Mouse (Mus musculus) megakaryocyte, embryonic 14.5 days (primary cell): ENCODE measurements around the gene Gid8. TPM values are rescaled to one million over a fixed set of nuclear protein-coding genes. Genes with fewer than 3 reads are reported as not detected.
"Not testable (repeated sequence)": the region's sequence is repeated elsewhere in the genome, so short reads cannot be mapped to it uniquely, and the experiment has no call there.

Experiments
- H3K27me3 ChIP-seq: replicated peaks from 2 replicates; pipeline ENCODE3; 2012; ENCODE audit warnings: inconsistent platforms
- H3K36me3 ChIP-seq: replicated peaks from 2 replicates; pipeline ENCODE3; 2012; ENCODE audit warnings: low read length, inconsistent platforms, mixed read lengths
- H3K4me1 ChIP-seq: 2 replicates; pipeline ENCODE4 v1.6.1; 2012; ENCODE audit warnings: inconsistent platforms
- H3K4me3 ChIP-seq: replicated peaks from 2 replicates; pipeline ENCODE3; 2012; ENCODE audit warnings: moderate library complexity, mild to moderate bottlenecking, inconsistent platforms
- H3K9me3 ChIP-seq: 2 replicates; pipeline ENCODE4 v1.6.1; 2012; ENCODE audit warnings: inconsistent platforms
- FLI1 ChIP-seq: IDR thresholded peaks from 2 replicates; pipeline ENCODE4 v1.6.1; 2012; ENCODE audit warnings: low read length, inconsistent platforms, mixed read lengths
- GATA1 ChIP-seq: IDR thresholded peaks from 3 replicates; pipeline ENCODE4 v1.6.1; 2012; ENCODE audit warnings: mixed read lengths, low read length, inconsistent platforms, borderline replicate concordance
- polyA plus RNA-seq: library from polyadenylated mRNA; stranded (reverse); fragments of >175 nt; gene quantifications from 2 replicates; pipeline ENCODE4 v1.2.3, GENCODE M21; 2012; ENCODE audit warnings: low replicate concordance; ENCODE audit not compliant: insufficient read depth

Gid8 gene
- polyA plus RNA-seq, 1 experiment = 10.8 TPM

GRCm38 (mm10) chr2:180709023-180709922 is 644 bp upstream of the Gid8 start:
- Histone ChIP-seq H3K4me1 (peaks cover 60% of the 10 kb centered on the region), H3K36me3 (peaks cover 34% of the 10 kb centered on the region), H3K9me3 (no peaks in the 10 kb centered on the region), H3K4me3 (peak overlapping the region; percentile 97), H3K27me3 (no peaks in the 10 kb centered on the region)
- no peak for TF ChIP-seq FLI1
- no peak for TF ChIP-seq GATA1

GRCm38 (mm10) chr2:180710276-180711155 is 599 bp downstream of the Gid8 start:
- peak overlapping the region; percentile 97 for H3K4me3 ChIP-seq
- TF ChIP-seq GATA1 (no peak), FLI1 (no peak)
- no peaks in the 10 kb centered on the region for H3K9me3 ChIP-seq
- peaks cover 40% of the 10 kb centered on the region for H3K36me3 ChIP-seq
- H3K27me3 ChIP-seq = no peaks in the 10 kb centered on the region
- peaks cover 47% of the 10 kb centered on the region for H3K4me1 ChIP-seq

DNA sequence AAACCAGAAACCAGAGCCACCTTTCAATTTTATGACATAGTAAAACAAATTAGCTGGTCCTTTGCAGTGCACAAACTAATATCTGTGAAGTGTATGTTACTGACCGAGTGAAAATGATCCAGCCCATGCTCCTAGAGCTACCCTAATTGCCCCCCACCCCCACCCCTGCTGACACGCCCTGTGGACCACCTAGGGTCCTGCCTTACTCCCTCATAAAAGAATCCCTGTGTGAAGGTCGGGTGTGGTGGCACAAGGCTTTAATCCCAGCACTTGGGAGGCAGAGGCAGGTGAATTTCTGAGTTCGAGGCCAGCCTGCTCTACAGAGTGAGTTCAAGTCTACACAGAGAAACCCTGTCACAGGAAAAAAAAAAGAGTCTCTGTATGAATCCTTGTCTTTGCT is 1.6 kb downstream of the Gid8 start:
- H3K27me3 ChIP-seq = no peaks in the 10 kb centered on the region
- H3K4me3 ChIP-seq = peak overlapping the region; percentile 97
- no peaks in the 10 kb centered on the region for H3K9me3 ChIP-seq
- TF ChIP-seq GATA1 (no peak), FLI1 (no peak)
- peaks cover 40% of the 10 kb centered on the region for H3K4me1 ChIP-seq
- H3K36me3 ChIP-seq = peaks cover 39% of the 10 kb centered on the region

- H3K36me3 ChIP-seq = peaks cover 40% of the 10 kb centered on the region
- H3K4me1 ChIP-seq = peaks cover 36% of the 10 kb centered on the region
- H3K9me3 ChIP-seq = no peaks in the 10 kb centered on the region
- H3K27me3 ChIP-seq = no peaks in the 10 kb centered on the region
- TF ChIP-seq FLI1 (no peak), GATA1 (no peak)
- peak overlapping the region; percentile 75 for H3K4me3 ChIP-seq
Measured at GRCm38 (mm10) chr2:180712037-180712689, 2.2 kb downstream of the Gid8 start.

- peaks cover 67% of the 10 kb centered on the region for H3K36me3 ChIP-seq
- not testable (repeated sequence) for H3K4me3 ChIP-seq
Measured at GRCm38 (mm10) chr2:180722748-180723147, 12.8 kb downstream of the Gid8 start.

GRCm38 (mm10) chr2:180723865-180724264 is 13.9 kb downstream of the Gid8 start:
- TF ChIP-seq FLI1 (no peak), GATA1 (no peak)
- Histone ChIP-seq H3K4me3 (no peak overlapping the region), H3K27me3 (peaks cover 2% of the 10 kb centered on the region), H3K36me3 (peaks cover 56% of the 10 kb centered on the region), H3K4me1 (peaks cover 46% of the 10 kb centered on the region), H3K9me3 (no peaks in the 10 kb centered on the region)

More at GRCm38 (mm10) chr2:180722748-180723147, 12.8 kb downstream of the Gid8 start:
- peaks cover 44% of the 10 kb centered on the region for H3K4me1 ChIP-seq
- not testable (repeated sequence) for H3K27me3 ChIP-seq, H3K9me3 ChIP-seq

DNA sequence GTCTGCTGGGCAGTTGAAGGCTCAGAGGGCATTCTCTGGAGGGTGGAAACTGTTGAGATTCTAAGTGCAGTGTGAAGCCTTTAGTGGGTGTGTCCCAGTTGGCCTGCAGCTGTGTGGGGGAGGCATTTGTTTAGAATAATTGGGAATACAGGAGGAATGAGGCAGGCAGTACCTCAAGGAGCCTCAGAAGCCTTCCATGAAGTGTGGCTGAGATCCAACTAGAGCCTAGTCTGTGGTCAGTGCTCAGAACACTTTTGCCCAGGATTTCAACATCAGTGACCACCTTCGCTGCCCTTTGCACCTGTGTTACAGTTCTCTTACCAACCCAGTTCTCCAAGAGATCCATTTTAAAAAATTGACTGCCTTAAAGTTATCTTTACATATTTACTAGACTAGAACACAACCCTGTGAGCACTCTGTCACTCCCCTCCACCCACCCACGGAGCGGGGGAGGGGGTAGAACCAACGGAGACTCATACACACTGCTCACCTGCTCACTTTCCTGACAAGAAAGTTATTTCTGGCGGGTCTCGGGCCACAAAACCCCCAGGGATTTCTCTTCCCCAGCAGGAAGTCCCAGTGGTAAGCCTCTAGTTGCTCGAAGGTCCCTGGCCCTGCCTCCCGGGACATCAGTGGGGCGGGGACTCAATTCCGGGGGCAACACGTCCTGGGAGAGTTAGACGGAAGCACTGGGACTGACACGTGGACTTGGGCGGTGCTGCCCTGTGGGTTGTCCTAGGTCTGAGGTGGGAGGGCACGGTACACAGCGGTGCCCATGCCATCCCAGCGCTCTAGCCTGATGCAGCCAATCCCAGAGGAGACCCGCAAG is 14.9 kb downstream of the Gid8 start, which contains the start of gene Slc17a9:
Gene Slc17a9 (plus strand): TSS at position 679 of the 829 bp plus-strand sequence.
- peaks cover 46% of the 10 kb centered on the region for H3K4me1 ChIP-seq
- no peaks in the 10 kb centered on the region for H3K9me3 ChIP-seq
- H3K4me3 ChIP-seq = peak within 1 kb of the TSS; percentile 91
- H3K27me3 ChIP-seq = peaks cover 2% of the 10 kb centered on the region
- TF ChIP-seq FLI1 = no peak
- no peak for TF ChIP-seq GATA1
- peaks cover 48% of the 10 kb centered on the region for H3K36me3 ChIP-seq

- peaks cover 42% of the 10 kb centered on the region for H3K36me3 ChIP-seq
- no peaks in the 10 kb centered on the region for H3K9me3 ChIP-seq
- H3K27me3 ChIP-seq = peaks cover 2% of the 10 kb centered on the region
- TF ChIP-seq FLI1 (no peak), GATA1 (no peak)
- H3K4me1 ChIP-seq = peaks cover 46% of the 10 kb centered on the region
- H3K4me3 ChIP-seq = peak overlapping the region; percentile 91
Measured at GRCm38 (mm10) chr2:180725414-180725778, 15.5 kb downstream of the Gid8 start.

DNA sequence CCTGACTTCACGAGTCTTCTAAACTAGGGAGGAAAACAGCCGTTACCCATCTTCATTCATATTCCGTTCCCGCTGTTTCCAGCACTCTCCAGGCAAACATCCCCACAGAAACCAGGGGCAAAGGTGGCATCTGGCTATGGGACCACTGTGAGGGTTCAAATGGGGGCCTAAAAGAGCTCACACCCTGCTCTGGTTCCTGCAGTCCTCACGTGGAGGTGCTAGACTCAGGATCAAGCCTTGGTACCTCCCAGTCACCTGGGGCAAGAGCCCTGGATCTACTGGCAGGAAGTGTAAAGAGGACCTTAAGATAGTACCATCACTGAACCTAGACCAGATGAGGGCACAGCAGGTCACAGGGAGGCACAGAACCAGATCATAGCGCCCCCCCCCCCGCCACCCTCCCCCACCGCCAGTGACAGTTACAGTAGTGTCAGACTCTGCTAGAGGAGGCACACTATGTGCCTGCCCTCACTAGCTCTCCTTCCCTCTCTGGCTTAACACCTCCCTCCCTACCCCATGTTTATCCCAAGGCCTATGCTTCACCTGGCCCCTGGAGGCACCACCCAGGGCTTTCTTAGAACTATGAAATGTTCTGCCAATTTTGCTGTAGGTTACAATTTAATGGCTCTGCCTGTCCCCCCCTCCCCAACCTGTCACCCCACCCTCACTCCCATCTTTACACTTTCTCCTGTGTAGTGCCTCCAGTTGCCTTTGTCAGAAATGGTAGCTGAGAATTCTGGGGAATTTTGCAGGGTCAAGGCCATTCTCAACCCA is 16.1 kb downstream of the Gid8 start:
- TF ChIP-seq FLI1 (no peak), GATA1 (no peak)
- H3K4me1 ChIP-seq = peaks cover 50% of the 10 kb centered on the region

More for the DNA sequence above, 16.1 kb downstream of the Gid8 start:
- Histone ChIP-seq H3K27me3 (peaks cover 2% of the 10 kb centered on the region), H3K9me3 (no peaks in the 10 kb centered on the region), H3K36me3 (peaks cover 35% of the 10 kb centered on the region), H3K4me3 (peak overlapping the region; percentile 91)
